Mouse (Mus musculus): Measurements from ENCODE around the gene Fzr1. TPM values are rescaled to one million over a fixed set of nuclear protein-coding genes. Genes with fewer than 3 reads are reported as not detected.

Gene Fzr1
- total RNA-seq, 1 experiment from 2014 or later = 24.8 TPM

DNA sequence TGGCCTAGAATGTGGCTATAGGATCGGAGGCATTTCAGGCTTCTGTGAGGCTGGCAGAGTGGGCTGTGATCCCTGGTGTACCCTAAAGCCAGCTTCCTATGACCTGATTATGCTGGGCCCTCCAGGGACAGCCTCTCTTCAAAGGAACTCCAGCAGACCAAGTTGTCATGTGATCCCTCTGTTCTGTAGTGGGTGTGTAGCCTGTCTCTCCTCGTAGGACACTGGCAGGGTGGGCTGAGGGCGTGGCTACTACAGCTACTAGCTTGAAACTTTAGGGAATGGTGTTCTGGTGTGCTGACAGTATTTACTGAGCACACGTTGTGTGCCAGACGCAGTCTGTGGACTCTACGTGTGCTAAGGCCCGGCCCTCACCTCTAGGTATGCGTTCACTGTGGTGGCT is 17.6 kb downstream of the Fzr1 start:
- ATAC-seq (replicated peaks; ENCODE audit: low read depth, poor library complexity, severe bottlenecking) = no peak

DNA sequence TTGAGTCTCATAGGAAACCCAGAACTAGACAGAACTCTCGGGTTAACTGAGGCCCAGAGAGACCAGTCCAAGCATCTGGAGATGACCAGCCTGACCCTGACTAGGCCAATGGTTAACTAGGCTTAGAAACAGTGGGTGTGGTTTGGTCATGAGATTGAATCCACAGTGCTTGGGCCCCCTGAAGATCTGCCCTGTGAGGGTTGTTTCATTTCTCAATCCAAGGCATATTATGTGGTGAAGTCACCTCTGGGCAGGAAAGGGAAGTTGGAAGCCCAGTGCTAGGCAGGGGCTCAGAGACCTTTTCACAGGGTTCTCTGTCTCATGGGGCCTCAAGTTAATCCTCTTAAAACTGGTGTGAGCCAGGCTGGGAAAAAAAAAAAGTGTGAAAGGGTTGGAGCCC is 19.5 kb downstream of the Fzr1 start:
- ATAC-seq (replicated peaks; ENCODE audit: low read depth, poor library complexity, severe bottlenecking) = peak; percentile 50

DNA sequence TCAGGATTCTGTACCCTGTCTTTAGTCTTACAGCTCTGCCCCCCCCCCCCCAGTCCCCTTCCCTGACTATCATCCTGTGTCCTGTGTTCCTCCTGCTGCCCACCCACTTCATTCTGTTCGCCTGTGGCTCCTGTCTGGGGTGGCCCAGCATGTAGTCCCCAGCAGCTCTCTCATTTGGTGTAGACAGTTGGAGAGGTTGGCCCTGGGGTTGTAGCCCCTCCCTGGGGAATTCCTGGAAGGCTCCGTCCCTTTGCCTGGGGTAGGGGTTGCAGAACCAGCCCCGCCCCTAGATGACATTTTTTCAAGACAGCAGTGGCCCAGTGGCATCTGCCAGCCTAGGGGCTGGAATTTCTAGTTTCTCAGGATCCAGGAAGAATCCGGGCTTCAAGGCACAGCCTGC is 20.1 kb downstream of the Fzr1 start:
- no peak for ATAC-seq (replicated peaks; ENCODE audit: low read depth, poor library complexity, severe bottlenecking)

DNA sequence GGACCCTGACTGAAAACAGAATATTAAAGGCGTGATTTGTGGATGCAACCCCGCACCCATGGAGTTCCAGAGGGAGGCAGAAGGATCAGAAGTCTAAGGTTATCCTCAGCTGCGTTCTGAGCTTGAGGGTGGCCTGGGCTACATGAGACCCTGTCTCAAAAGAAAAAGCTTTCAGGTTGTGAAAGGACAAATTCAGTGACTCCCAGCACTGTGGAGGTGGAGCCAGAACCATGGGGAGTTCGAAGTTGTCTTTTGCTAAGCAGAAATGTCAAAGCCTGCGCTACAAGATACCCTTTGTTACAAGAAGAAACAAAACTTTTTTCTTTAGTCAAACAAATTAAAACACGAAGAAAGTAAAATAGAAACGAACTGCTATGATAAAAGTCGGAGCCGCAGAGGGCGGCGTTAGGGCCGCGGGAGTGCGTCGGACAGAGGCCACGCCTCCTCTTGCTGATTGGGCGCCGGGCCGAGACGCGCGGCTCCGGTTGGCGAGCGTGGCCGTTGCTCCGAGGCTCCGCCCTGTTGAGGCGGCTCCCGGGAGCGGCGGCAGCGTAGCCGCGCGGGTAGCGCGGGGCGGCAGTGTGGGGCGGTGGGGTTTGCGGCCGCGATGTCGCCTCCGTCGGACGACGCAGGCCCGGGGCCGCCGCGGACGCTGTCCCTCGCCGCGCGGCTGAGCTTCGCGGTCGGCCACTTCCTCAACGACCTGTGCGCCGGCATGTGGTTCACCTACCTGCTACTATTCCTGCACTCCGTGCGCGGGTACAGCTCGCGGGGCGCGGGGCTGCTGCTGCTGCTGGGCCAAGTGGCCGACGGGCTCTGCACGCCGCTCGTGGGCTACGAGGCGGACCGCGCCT is 21.1 kb downstream of the Fzr1 start, which contains the start of gene Mfsd12:
TSS of gene Mfsd12 (plus strand) at position 501 of the 854 bp plus-strand sequence.
- ATAC-seq (replicated peaks; ENCODE audit: low read depth, poor library complexity, severe bottlenecking) = peak; percentile 63

DNA sequence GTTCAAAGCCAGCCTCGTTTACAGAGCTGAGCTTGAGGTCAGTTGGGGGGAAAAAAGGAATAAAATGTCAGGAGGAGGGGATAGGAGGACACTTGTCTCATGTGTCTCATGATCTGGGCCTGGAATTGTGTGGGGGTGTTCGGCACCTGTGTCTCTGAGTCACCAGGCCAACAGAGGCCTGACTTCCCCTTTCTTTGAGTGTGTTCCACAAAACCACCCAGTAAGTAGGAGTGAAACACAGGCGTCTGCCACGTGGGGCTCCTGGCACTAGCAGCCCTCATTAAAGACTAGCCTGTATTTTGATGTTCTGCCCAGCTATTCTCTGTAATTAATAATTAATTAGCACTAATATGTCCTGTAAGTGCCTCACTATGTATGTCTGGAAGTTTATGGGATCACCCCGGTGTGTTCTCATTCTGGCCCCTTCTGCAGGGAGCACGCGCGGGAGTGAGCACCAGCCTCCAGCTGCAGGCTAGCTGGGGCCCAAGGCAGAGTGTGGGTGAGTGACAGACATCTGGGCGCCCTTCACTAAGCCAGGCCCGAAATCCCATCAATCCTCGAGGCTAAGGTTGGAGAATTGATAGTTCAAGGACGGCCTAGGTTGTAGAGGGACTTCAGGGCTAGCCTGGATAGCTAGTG is 21.8 kb downstream of the Fzr1 start:
- ATAC-seq (replicated peaks; ENCODE audit: low read depth, poor library complexity, severe bottlenecking) = peak; percentile 62

DNA sequence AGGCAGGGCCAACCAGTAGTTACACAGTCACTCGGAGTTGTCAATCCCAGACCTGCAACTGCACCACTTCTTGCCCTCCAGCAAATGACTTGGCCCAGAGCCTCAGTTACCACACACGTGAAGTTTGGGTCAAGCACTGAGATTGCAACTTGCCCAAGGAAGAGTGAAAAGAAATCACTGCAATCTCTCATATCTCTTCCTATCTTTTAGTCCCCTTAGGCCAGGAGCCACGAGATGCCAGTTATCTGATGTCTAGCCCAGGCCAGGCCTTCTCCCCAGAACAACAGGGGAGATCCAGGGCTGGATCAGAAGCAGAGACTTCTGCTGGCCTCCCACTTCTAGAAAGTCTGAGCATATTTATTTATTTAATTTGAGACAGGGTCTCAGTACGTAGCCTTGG is 22.8 kb downstream of the Fzr1 start:
- ATAC-seq (replicated peaks; ENCODE audit: low read depth, poor library complexity, severe bottlenecking) = no peak

DNA sequence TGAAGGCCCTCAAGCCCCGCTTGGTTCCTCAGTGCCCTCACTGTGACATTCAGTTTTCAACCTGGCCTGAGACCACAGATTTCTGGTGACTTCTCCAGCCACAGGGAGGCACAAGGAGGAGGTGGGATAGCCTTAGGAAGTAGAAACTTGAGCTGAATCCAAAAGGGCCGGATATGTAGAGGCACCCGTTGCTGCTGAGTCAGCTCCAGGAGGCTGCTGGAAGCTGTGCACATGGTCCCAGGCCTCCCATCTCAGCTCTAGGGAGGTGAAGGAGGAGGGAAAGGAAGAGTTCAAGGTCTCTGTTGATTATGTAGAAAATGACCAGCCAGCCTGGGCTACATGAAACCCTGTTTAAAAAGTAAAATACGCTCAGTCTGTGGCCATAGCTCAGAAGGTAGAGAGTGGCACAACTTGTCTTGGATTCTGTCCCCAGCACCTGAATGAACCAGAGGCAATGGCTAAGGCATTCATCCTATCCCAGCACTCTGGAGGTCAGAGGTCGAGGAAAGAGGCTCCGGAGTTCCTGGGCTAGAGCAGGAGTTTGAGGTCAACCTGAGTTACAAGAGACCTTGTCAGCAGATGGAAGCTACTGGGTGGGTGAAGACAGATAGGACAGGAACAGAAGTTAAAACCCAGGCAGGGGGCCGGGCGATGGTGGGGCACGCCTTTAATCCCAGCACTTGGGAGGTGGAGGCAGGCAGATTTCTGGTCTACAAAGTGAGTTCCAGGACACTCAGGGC is 23.4 kb downstream of the Fzr1 start:
- no peak for ATAC-seq (replicated peaks; ENCODE audit: low read depth, poor library complexity, severe bottlenecking)

DNA sequence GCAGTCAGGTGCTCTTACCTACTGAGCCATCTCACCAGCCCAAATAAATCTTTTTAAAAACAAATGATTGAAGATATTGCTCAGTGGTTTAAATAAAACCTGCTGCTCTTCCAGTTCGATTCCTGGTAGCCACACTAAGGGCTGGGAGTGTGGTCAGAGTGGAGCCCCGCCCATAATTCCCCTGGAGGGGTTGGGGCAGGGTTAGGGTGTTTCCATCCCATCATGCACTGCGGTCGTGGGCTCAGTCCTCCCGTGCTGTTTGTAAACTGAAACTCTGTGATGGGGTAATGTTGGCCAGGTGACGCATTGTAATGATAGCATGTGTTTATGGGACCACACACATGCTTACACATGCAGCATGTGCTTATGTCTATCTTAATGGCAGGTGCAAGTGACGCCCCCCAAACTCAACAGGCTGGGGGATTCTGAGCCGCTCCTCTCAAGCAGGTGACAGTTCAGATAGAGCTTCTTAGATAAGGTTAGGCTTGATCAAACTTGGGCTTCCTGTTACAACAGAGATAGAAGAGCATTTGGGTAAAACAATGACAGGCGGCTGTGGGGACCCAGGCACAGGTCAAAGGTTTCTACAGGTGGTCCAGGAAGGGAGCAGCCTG is 26.5 kb downstream of the Fzr1 start:
- 0 out of 2 replicates have a peak, but pooled peaks have one; percentile 8 for ATAC-seq (replicated peaks; ENCODE audit: low read depth, poor library complexity, severe bottlenecking)

DNA sequence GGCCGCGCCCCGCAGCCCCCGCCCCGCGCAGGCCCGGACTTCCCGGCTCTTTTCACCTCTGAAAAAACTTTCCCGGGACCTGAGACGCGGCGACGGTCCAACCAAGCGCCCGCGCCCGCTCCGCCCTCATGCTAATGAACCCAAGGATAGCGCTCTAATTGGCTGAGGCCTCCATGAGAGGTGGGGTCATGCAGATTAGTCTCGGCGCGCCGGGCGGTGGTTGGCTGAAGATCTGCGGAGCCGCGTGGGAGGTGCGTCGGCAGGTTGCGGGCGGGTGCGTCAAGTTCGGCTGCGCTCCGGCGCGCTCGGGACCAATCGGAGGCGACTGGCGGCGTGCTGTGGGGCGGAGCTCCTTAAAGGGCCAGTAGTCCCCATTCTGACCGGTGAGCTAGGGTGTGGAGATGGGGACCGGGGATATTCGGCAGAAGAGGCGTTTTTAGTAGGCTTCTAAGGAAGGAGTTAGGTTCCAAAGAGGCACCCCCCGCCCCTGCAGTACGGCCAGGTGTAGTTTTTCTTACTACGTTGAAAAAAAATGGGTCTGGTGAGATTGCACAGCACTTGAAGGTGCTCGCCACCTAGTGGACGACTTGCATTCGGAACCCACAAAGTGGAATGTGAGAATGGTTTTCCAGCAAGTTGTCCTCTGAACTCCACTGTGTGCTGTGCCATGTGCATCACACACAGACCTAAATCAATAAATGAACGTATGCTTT is 27.8 kb downstream of the Fzr1 start, which contains the start of gene Hmg20b:
TSS of gene Hmg20b (minus strand) at position 130 of the 713 bp plus-strand sequence.
- peak; percentile 86 for ATAC-seq (replicated peaks; ENCODE audit: low read depth, poor library complexity, severe bottlenecking)

DNA sequence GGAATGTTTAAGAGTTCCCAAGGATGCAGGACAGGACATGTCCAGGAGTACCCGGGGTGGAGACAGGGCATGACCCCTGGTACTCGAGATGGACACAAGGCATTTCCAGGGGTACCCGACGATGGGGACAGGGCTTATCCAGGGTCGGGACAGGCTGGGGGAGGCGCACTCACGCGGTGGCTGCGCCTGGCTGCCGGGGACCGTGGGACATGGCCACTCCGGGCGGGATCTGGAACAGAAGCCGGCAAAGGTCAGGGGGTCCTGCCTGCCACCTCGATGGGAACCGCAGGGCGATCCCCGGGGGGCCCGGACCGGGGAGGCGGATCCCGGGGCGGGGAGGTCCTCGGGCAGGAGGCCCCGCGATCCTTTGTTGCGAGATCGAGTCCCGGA is 28.4 kb downstream of the Fzr1 start:
- ATAC-seq (replicated peaks; ENCODE audit: low read depth, poor library complexity, severe bottlenecking) = no peak

DNA sequence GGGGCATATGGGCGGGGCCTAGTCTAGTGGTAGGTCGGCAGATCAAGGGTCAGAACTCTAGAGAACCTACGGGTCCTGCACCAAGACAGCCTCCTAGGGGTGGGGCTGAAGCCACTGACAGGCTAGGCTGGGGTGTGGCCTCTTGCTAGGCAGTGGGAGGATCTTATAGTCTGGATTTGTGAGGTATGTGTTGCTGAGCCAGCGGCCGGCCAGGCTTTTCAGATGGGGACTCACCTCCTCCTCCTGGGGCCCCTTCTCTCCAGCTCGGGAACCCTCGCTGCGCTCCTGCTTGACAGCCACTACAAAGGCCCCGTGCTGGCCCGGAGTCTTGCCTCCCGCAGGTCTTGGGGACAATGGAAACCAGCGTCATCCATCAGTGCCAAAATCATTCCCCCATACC is 29.2 kb downstream of the Fzr1 start:
- ATAC-seq (replicated peaks; ENCODE audit: low read depth, poor library complexity, severe bottlenecking) = peak; percentile 26

DNA sequence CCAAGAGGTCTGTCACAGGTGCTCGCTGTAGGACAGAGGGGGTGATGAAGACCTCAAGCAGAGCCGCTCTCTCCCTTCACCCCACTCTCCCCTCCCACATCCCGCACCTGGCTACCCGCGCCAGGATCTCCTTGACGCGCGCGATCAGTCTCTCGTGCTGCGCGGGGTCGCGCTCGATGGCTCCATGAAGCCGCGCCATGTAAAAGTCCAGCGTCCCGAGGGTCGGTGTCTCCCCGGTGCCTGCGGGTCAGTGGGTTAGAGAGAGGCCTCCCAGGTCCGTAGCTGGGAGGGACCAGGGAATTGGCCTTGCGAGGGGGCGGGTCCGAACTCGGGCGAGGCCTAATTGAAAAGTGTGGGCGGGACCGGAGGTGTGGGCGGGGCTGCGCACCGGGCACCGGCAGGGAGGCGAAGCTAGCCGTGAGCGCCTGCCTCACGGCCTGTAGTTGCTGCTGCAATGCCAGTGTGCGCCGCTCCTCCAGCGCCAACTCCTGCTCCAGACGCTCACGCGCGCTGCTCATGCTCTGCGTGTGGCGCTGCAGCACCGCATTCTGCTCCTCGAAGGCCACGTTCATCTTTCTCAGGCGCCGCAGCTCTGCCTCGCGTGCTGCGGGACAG is 31.8 kb downstream of the Fzr1 start:
- peak; percentile 62 for ATAC-seq (replicated peaks; ENCODE audit: low read depth, poor library complexity, severe bottlenecking)

DNA sequence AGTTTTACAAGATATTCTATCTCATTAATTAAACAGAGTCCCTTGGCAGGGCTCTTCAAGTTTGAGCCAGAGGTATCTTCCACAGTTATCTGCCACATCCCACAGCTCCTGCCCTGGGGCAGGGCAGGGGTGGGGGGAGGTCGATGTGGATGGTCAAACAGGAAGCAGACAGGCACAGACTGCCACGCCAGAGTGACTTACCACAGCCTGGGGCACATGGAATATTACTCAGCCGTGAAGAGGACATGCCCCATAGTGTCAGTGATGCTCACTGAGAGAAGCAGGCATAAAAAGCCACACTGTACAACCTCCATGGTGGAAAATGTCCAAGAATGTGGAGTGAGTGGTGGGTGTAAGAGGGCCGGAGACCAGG is 33.2 kb downstream of the Fzr1 start:
- no peak for ATAC-seq (replicated peaks; ENCODE audit: low read depth, poor library complexity, severe bottlenecking)

DNA sequence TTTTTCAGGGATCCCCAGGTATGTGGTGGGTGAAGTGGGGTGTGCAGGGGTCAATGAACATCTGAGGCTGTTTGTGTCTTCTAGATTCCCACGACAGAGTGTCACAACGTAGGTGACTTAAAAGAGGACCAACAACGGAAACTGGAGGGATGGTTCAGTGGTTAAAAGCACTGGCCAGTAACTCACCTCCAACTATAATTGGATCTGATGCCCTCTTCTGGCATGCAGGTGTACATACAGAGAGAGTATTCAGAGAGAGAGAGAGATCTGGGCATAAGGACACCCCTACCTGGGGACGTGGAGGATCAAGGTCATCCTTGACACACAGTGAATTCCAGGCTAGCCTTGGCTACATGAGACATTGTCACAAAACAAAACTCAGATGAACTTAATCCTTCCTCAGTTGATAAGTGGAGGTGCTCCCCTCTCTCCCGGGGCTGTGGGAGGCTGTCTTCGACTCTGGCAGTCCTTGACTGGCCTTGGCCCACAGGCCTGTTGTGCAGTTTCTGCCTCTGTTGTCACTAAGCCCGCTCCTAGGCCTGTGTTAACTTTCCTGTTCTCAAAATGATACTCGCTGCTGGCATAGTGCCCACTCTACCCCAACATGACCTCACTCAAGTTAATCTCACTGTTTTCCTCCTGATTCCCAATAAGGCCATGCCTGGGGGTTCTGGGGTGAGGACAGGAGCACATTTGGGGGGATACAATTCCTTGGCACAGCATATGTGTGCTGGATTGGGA is 33.7 kb downstream of the Fzr1 start:
- no peak for ATAC-seq (replicated peaks; ENCODE audit: low read depth, poor library complexity, severe bottlenecking)

DNA sequence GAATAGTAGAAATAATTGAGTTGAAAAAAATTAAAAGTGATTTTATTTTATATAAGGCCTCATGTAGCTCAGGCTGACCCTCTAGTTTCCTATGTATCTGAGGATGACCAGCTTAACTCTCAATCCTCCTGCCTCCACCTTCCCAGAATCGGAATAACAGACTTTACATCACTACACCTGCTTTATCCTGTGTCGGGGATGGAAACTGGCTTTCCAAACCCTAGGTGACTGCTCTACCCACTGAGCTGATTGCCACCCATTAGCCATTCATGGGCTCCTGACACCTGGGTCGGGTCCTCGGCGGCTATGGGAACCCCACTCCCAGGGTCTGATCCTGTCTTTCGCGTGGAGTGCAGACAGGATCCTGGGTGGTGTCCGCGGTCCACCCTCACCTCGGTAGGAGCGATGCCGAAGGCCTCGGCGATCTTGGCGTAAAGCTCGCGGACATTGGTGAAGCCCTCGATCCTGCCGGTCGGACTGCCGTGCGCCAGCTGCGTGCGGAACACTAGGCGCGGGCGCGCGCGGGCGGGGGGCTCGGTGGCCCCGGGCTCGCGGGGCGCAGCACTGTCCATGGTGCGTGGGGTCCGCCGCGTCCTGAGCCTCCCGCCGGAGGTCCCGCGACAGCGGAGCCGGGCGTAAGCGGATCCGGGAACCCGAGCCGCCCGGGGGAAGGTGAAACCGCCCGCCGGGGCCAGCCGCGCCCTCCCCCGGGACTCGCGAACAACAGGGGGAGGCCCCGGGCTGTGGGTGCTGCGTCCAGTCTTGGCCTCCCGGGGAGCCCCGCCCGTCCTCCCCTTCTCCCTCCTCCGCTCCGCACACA is 35.4 kb downstream of the Fzr1 start, which contains the start of gene Gipc3:
TSS of gene Gipc3 (minus strand) at position 581 of the 820 bp plus-strand sequence.
- ATAC-seq (replicated peaks; ENCODE audit: low read depth, poor library complexity, severe bottlenecking) = no peak

DNA sequence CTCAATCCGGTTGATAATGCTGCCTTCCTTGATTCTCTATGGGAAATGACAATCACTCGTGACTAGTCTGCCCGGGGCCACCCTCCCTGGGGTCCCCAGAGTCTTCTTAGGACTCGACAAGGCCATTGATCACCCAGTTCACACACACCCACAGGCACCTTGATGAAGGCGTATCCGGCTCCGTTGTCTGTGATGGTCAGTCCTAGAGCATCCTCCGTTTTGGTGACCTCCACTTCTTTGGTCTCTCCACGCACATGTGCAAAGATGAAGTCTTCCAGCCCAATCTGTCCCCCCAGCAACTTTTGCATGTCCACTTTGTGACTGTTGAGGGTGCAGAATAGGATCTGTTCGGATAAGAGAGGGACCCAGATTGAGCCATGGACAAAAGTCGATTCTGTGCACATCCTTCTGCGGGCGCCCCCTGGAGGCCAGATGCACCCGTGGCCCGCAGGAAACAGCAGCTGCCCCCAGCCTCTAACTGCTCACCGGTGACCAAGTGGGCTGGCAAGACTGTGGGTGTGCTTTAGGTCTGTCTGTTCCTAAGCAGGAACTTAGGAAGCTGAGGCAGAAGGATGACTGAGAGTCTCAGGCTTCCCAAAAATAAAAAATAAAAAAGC is 36.9 kb downstream of the Fzr1 start:
- ATAC-seq (replicated peaks; ENCODE audit: low read depth, poor library complexity, severe bottlenecking) = peak; percentile 53

Data from common myeloid progenitor, adult 5-6 weeks (primary cell).